Mouse (Mus musculus): ENCODE results near the gene Pnpla7.

DNA sequence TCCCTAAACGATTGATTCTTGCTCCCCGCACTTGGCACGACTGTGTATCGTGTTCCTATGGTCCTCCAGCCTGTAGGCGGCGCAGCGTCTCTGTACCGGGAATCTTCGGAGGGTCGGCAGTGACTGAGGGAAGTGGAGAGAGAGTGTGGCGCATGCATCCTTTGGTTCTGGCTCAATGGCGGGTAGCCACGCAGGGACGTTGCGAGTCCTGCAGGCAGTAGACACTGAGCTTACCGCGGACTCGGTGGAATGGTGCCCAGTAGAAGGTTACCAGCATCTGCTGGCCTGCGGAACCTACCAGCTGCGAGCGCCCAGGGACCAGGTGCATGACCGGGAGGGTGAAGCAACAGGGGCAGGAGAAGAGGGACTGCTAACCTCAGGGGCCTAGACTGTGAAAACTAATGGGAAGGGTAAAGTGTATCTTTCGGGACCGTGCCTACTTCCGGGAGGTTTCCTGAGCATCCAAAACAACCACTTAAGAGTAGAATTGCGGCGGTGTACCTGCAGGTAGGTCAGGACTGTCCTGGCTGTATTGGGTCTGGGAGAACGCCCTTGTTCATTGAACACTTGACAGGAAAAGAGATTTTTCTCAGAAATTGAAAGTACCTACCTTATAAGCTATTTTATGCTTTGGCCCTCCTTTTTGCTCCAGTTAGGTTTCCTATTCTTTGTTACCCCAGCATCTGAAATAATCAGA, 13.4 kb upstream of the Pnpla7 start, which contains the start of gene Dph7:
- TF ChIP-seq POLR2A (IDR thresholded peaks at IDR 0.05; ENCODE audit: extremely low read depth, insufficient read depth, low read length): 0 out of 2 replicates have a peak, but pooled peaks have one; percentile 27
- peak; percentile 96 for TF ChIP-seq CTCF (IDR thresholded peaks at IDR 0.05; ENCODE audit: low read depth, low read length)

All from liver, adult 2 months (tissue).